Mouse (Mus musculus) frontal cortex, postnatal 25 days (tissue): ENCODE measurements at regions not wholly inside any gene's neighbourhood (a gene's known extent, or its start where the extent isn't known, plus 50 kb on each side); places are given as distances from the start of the nearest gene placed in this dataset.
"Not testable (repeated sequence)": the region's sequence is repeated elsewhere in the genome, so short reads cannot be mapped to it uniquely, and the experiment has no call there.

Source experiments
- DNase-seq, 2 experiments: peaks; one replicate each; pipeline ENCODE4 v3.0.0; 2022; ENCODE audit warnings: low spot score in 2 of 2

DNA sequence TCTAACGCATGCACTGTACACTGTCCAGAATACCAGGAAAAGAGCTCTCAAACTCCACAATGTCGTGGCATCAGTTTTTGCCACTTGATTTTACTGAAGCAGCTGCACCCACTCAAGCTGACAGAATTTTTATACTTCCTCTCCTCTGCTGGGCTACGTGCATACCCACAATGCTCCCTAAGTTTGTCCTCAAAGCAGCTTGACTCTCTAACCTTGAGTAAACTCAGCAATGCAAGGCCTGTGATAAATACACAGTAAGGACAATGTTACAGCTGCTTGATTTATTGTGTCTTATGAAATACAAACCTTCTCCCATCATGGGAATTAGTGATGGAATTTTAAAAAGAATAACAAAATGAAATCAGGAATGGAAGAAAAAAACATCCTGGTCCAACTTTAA lies 129.7 kb downstream of the Trmt11 start:
- DNase-seq = no peak

DNA sequence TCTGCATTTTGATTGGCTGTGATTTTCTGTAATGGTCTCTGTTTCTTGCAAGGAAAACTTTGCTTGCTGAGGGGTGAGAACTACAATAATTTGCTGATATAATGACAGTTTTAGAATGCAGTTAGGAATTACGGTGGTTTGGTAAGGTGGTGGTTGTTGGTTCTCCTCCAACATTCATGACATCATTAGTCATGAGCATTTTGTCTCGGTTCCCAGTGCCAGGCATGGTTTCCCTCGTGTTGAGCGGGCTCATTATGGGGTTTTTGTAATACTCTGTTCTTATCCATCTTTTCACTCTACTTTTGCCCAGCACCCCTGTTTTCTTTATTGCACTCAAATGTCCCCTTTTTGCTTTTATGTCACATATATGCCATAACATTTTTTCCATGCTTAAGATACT lies 149.9 kb downstream of the Trmt11 start:
- no peak for DNase-seq

DNA sequence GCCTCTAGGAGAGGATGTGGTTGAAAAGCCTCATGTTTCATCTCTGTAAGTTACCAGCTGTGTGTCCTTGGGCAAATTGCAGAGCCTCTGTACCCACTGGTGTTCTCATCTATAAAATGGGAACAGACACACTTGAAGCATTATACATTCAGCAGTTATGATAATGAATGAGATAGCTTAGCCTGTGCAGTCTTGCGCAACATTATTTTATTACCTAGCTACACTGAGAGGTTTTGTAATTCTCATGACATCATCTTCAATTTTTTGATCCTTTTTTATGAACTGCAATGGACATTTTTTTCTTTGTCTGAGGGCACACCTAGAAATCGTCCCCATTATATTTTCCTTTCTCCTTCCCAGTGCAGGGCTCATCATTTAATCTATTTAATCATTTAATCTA lies 153.5 kb downstream of the Trmt11 start:
- no peak for DNase-seq

DNA sequence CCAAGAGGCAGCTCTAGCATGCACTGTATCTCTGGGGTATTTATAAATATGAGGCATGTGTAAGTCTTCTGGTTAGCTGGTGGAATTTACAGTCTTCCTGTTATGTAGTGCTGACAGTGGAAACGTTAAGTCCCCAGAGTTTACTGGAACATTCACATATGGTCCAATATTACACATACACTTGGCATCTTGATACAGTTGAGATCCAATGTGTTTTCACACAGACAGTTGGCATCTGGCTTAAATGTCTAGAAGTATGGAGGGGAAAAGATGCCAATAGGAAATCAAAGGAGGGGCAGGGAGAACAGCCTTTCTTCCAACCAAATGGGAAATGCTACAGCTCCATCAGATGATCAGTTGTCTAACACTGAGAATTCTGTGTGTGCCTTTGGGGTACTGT lies 154.0 kb downstream of the Trmt11 start:
- DNase-seq = no peak

DNA sequence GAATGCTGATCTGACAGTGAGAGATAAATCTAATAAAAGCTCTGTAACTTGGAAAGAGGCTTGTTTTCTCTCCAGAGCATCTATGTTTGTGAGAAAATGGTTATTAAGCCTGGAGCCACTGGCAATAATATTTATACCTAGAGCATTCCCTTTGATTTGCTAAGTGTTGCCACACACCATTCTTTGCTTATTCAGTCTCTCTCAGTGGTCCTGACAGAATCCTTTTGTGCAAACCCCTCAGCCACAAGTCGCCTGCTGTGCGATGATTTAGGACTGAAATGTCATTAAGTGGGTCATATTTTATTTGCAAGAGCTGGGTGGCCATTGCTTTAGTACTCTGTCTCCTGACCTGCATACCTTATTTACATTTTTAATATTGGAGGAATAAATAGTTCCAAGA lies 160.7 kb downstream of the Trmt11 start:
- DNase-seq = no peak

DNA sequence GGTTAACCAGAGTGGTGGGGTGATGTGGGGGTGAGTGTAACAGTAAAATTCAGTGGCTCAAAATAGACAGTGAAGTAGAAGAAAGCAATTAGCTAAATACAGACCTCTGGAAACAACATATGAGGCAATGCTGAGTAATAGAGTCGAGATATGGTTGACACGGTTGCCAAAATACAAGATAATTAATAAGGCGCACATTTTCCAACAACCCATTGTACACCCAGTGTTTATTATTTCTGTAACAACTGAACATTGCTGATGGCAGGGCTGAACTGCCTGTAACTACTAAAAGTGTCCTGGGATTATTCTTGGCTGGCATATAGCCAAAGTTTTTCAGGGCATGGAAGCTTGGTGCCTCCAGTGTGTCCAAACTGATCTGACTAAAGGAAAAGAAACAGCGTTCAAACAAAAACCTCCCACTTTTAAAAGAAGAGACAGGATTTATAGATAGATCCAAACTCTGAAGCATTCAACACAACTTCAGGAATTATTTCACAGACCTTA lies 174.1 kb downstream of the Trmt11 start:
- DNase-seq = no peak

DNA sequence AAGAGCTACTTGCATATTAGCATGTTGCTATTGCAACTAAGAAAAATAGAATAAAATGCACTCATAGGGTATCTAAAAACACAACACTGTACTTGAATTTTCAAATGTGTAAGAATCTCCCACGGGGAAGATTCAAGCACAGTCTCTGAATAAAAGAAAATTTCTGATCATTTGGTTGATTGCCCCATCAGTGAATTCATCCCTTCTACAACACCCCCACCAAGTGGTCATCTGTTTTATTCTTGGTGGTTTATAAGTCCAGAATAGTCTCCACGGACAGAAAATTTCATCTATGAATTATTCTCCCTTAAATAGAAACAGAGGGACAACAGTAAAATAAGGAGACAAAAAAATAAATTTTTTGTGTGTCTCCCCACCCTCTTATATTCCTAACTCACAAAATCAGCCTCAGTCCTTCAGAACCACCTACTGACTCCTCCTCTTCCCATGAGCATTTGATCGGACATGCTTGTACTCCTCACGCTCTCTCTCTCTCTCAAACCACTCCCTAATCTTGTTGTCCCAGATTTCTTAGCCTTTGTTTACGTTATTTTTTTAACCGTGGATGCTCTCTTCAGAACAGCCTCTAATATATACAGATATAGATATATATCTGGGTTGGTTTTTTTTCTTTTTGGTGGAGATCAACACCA lies 181.0 kb downstream of the Trmt11 start:
- DNase-seq = no peak

DNA sequence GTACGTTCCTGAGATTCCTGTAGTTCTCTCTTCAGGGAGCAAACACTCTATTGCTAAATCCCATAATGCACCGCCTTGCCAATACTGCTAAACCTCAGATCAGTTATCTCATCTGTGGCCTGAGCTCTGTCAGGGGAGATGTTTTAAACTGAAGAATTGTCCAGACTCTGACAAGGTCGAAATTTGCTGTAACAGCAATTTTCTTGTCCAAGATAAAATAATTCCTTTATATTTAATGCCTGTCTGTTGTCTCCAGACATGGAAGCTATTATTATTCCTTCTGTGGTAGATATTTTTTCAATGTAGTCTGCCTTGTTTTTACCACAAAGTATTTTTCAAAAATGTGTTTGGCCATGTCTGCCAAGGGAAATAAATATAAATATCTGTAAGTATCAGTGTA lies 184.2 kb downstream of the Trmt11 start:
- no peak for DNase-seq

DNA sequence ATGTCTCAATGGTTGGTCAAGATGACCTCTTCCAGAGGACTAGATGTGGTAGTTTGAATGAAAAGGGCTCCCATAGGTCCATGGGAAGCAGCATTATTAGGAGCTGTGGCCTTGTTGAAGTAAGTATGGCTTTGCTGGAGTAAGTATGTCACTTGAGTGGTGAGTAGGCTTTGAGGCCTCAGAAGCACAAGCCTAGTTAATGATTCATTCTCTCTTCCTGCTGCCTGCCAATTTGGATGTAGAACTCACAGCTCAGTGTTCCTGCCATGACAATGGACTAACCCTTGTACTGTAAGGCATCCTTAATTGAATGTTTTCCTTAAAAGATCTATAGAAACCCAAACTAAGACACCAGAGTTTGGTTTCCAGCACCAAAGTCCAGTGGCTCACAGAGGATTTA lies 188.8 kb downstream of the Trmt11 start:
- DNase-seq = no peak

DNA sequence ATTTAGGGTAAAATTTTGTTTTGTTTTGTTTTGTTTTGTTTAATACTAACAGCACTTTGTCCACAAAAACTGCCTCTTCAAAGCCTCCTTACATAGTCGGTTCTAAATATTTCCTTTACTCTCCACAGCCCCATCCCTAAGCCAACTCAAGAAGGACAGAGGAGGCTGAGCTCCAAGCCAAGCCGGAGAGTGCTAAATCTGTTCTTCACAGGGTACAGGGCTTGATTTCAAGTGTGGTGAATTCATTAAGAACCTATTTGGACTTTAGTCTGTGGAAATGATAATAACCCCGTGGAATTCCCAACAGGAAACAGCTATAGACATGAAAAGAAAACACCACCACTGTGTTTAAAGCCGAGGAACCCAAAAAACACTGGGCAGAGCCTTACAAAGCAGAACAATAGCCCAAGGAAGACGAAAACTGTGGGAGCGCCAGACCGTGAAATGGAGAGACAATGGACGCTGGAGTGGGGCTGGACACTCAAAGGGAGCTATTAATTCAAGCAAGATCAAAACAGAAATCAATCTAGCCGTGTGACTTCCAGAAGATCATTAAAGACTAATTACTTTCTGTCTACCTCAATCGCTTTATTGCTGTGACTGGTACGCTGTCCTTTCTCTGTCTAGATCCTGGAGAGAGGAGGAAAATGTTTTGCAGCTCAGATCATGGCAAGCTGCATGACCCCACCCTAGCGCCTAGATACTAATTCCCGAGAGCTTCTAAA lies 194.7 kb downstream of the Trmt11 start:
- no peak for DNase-seq

DNA sequence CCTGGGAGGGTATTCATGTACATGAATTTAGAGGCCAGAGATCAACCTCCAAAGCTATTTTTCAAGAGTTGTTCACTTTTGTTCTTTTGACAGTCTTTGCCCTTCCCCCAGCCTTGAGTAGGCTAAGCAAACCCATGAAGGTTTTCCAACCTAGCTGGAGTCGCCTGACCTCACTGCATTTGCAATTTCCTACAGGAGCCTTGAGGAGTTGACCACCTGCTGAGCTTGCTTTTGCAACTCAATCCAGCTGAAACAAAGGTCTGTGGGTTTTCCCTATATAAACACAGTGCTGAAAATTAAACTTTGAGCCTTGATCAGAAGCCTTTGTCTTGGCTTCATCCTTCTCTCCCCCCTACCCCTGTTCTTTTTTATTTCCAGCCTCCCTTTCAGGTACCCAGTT lies 170.2 kb upstream of the Cenpw start:
- DNase-seq = no peak

DNA sequence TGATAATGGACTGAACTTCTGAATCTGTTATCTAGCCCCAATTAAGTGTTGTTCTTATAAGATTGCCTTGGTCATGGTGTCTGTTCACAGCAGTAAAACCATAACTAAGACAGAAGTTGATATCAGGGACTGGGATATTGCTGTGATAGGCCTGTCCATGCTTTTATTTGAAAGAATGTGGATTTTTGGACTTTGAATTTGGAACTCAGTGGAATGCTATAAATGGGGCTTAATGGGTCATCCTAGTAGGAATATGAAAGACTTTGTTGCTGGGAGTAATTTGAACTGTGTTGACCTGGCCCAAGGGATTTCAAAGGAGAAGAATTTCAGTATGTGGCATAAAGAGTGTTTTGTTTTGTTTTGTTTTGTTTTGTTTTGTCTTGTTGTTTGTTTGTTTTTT lies 160.5 kb upstream of the Cenpw start:
- not testable (repeated sequence) for DNase-seq

DNA sequence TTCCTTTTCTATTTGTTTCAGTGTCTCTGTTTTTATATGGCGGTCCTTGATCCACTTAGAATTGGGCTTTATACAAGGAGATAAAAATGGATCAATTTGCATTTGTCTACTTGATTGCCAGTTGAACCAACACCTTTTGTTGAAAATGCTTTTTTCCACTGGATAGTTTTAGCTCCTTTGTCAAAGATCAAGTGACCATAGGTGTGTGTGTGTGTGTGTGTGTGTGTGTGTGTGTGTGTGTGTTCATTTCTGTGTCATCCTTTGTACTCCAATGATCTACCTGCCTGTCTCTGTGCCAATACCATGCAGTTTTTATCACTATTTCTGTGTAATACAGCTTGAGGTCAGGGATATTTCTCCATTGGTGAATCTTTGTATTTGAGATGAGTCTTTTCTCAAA lies 158.7 kb upstream of the Cenpw start:
- DNase-seq = no peak

DNA sequence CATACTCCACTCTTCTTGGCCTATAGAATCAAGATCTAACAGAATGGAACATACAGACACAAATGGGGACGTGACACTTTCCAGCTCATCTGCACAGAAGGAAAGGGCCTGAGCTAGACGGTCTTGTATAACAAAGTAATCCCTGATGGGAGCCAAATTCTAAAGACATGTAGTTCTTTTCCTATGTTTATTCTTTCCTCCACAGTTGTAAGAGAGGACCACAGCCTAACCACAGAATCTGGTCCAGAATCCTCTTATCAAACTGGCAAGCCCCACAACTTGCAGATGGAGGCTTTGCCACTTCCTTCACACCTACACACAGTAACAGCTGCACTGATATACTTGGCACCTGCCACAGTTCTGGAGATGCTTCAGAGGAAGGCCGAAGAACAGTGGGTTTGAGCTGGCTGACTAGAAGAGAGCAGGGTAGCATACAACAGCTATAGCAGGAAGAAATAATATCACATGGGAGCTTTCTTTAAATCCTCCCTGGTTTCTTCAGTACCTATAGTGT lies 142.7 kb upstream of the Cenpw start:
- DNase-seq = peak in 1 of 2 experiments; percentile 10

DNA sequence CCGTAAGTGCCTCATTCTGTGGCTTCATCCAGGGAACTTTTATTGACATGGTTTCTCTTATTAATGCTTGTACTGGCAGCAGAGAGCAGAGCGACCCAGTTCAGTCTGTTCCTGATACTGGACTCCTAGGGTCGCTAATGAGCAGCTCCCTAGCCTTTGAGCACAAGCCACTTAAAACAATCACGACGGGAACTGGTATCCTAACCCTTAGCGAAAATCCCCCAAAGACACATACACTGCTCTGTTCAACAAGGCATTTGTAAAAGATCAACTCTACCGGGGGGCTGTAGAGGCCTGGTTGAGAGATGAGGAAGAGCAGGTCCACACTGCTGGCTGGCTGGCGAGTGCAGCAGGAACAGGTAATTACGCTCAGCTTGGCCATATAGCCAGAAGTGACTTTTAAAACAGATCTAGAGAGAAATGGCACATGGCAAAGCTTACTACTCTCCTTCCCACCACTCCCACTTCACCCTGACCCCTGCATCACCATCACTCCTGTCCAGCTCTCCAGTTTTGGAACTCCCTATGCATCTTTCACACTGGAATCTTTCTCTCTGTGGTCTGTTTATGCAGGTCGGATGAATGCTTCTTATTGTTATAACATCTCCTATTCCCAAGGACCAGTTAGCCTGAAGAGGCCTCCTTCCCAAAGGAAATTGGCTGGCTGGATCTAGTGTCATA lies 128.1 kb upstream of the Cenpw start:
- no peak for DNase-seq

DNA sequence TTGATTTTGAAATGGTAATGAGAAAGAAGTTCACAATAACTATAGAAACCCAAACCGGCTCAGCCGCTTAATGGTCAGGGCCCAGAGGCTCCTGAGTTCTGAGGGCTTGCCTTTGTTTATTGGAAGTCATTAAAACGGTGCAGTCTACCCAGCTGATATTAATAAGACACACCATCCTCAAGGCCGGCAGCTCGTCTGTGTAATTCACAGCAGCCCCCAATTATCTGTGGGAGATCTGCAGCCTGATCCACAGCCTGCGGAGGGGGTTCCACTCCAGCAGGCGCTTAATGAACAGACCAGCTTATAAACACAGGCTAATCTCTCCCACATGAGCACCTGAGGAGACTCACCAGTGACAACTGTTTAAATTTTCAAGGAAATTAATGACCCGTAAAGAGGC lies 127.5 kb upstream of the Cenpw start:
- no peak for DNase-seq

DNA sequence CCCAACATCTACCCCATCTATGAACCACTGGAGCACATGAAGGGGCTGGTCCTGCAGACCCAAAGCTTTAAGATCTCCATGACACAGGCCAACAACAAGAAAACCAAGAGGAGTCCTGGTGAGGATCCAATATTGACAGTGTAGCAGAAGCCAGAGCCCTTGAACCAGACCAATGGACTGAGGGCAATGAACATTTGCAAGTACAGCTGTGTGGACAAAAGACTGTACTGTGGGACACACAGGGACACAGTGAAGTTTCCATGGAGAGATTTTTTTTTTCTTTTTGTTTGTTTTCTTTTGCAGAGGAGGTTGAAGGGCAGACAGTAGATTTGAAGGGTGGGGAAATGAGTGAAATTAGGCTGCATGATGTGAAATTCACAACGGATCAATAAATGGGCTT lies 126.5 kb upstream of the Cenpw start:
- no peak for DNase-seq

DNA sequence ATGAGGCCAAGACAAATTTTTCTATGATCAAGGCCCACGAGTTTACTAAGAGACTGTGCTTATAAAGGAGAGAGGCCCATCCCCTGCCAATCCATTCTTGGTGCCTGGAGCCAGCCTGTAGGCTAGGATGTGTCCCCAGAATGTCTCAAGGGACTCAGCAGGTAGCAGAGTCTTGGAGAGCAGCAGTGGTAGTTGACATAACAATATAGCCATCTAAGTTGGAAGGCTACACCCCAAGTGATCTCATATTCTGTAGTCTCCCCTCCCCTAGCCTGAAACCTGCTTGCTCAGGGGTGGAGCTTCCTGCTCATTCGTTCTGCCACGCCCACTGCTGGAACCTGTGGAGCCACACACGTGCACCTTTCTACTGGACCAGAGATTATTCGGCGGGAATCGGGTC lies 95.5 kb upstream of the Cenpw start:
- DNase-seq = not testable (repeated sequence)

DNA sequence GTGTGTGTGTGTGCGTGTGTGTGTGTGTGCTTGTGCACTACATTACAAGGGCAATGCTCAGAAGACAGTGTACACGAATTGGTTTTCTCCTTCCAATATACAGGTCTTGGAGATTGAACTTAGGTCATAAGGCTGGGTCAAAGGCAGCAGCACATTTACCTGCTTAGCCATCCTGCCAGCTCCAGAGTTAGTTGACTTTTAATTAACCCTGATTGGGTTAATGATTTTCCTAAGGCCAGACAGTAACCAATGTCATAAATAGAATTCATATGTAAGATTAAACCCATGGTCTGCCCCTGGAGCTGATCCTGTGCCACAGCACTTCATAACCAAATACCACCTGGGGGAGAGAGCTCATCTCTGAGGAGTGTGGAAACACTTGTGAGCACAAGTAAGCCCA lies 81.3 kb upstream of the Cenpw start:
- no peak for DNase-seq

DNA sequence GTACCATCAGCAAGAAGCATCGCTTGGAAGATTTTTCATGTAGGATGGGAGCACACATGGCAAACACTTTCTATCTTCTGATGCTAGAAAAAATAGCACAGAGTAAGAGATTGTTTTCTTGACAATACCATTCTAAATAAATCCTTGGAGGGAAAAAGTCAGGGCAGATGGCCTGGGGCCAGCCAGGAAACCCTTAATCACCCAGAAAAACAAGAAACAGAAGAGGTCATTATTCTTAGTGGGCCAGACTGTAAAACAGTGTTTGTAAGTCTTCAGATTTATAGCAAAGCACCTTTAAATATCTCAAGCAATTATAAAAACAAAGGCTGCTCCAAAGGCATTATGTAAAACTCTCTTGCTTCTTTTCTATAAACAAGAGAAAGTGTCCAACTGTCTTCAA lies 80.1 kb upstream of the Cenpw start:
- no peak for DNase-seq

DNA sequence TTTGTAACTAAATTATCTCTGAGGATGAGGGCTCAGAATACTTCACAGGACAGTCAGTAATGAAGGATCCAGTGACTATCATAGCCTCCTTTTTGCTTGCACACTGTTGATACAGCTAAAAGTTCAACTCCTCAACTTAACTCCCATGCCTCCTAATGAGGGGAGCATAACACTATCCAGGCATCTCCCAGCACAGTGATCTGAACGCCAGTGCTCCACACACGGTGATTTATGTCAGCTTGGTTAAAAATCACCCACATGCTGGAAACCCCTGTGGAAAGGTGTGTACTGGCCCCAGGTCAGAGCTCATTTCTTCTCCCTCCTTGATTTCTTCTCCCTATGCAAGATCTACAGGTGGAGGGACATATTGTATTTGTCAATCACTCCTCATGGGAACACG lies 79.6 kb upstream of the Cenpw start:
- DNase-seq = no peak

DNA sequence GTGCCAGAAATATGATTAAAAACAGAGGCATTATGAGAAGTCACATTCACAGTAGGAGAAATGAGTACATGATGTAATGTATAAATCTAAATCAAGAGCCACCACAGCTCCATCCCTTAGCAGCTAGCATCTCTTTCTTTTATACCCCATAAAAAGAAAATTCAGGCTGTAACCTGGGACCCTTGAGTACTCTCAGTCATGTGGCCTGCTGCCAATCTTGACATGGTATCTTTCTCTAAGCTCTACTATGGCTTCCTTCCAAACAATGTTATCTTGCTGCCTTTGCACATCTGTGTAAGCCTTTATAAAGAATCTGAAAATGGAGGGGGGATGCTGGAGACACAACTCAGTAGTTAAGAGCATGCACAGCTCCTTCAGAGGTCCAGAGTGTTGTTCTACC lies 78.6 kb upstream of the Cenpw start:
- no peak for DNase-seq

DNA sequence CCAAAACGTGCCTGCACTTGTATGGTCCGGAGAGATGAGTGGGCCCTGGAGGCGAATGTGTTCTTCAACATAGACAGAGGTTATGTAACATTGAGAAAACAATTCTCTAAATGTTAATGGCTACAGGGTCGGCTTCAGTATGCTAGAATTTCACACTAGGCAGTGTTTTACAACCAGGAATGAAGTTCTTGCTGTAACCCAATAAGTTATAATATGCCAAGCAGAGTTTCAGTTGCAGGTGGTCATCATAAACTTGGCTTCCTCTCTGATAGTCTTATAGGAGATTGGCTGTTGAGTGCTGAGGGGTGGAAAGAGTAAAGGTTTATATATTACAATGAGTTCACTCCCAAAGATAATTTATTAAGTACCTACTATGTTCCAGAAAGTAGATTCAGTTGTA lies 64.8 kb upstream of the Cenpw start:
- no peak for DNase-seq
